Mouse (Mus musculus) layer of hippocampus, postnatal 14 days (tissue): ENCODE results near the gene Gpatch2. TPM values are rescaled to one million over a fixed set of nuclear protein-coding genes. Genes with fewer than 3 reads are reported as not detected.

Source experiments
- DNase-seq, 2 experiments: peaks; one replicate each; pipeline ENCODE4 v3.0.0; 2021 to 2022; ENCODE audit warnings: low spot score in 2 of 2, mixed read lengths in 1 of 2
- total RNA-seq, 2 experiments: library from RNA; stranded (reverse); gene quantifications; 2 replicates each; pipeline ENCODE4 v1.2.3; 2021

Gene Gpatch2
- total RNA-seq, 2 experiments from 2014 or later: 21.1 to 23.1 TPM

DNA sequence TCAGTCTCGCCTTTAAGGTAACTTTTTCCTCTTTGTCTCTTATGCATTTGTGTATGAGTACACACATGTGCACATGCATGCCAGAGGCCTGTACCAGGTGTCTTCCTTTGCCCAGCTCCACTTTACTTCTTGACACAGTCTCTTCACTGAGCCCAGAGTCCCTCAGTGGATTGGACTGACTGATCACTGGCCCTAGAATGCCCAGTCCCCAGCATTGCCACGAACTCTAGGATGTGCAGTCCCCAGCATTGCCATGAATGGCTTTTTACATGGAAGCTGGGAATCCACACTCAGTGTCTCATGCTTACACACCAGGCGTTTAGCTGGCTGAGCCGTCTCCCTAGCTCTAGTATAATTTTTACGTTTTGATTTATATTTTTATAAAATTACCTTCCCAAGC is 147.2 kb downstream of the Gpatch2 start:
- no peak for DNase-seq

DNA sequence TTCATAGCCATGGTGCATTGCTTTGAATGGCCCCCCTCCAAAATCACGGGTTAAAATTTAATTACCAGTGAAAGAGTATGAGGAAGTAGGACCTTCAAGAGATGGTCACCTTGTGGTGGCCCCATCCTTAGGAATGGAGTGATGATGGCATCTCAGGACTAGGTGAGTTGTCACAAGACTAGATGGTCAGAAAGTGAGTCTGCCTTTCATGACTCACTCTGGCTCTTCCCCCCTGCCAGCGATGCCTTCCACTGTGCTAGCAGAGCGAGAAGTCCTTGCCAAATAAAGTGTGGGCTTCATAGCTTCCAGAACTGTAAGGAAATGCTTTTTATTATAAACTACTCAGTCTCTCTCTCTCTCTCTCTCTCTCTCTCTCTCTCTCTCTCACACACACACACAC is 150.1 kb downstream of the Gpatch2 start:
- DNase-seq: no peak

DNA sequence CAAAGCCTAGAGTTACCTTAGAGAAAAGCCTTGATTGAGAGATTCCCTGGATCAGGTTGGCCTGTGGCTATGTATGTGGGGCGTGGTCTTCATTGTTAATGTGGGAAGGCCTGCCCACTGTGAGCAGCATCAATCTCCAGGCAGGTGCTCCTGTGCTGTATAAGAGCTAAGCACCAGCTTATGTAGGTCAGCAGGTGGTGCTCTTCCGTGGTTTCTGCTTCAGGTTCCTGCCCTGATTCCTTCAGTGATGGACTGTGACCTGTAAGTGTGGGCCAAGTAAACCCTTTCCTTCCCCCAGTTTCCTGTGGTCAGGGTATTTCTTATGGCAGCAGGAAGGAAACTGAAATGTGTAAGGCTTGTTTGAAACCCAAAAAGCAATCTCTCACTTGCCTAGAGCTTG is 151.5 kb downstream of the Gpatch2 start:
- DNase-seq: no peak

DNA sequence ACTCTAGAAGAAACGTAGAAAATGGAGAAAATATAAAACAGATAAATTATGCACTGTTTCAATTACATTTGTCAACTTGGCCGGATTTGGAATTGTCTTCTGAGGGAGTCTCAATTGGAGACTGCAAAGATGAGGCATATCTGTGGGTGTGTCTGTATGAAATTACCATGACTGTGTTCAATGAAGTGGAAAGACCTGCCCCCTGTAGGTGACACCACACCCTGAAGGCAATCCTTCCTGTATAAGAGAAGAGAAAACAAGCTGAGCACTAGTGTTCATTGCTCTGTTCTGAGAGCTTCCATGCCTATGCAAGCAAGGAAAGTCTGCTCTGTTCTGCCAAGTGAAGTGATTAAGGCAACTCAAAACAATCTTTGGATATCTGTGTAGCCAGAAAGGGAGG is 153.7 kb downstream of the Gpatch2 start:
- no peak for DNase-seq

DNA sequence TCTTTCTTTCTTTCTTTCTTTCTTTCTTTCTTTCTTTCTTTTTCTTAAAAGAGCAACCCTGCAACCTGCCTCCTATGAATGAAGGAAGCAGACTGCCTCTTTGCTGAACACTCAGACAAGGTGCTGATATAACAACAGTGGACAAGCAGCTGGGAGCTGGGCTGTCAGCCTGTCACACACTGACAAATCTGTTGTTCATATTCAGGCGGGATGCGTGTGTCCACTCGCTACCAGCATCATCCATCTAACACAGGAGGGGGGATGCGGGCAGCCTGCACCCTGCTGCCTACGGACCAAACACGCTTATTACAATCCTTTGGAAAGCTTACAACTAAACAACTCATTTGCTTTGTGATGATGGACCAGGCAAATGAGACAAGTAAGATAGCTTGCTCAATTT is 158.2 kb downstream of the Gpatch2 start:
- DNase-seq: no peak

DNA sequence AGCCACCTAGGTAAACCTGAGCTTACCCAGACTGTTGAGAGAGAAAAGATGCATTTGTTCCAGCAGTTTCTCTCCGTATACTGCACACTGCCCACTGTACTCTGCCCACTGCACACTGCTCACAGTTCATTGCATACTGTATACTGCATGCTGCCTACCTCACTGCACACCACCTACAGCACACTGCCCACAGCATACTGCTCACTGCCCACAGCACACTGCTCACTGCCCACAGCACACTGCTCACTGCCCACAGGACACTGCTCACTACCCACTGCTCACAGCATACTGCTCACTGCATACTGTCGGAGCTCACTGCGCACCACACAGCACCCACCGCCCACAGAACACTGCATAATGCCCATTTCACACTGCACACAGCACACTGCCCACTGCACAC is 159.1 kb downstream of the Gpatch2 start:
- no peak for DNase-seq

DNA sequence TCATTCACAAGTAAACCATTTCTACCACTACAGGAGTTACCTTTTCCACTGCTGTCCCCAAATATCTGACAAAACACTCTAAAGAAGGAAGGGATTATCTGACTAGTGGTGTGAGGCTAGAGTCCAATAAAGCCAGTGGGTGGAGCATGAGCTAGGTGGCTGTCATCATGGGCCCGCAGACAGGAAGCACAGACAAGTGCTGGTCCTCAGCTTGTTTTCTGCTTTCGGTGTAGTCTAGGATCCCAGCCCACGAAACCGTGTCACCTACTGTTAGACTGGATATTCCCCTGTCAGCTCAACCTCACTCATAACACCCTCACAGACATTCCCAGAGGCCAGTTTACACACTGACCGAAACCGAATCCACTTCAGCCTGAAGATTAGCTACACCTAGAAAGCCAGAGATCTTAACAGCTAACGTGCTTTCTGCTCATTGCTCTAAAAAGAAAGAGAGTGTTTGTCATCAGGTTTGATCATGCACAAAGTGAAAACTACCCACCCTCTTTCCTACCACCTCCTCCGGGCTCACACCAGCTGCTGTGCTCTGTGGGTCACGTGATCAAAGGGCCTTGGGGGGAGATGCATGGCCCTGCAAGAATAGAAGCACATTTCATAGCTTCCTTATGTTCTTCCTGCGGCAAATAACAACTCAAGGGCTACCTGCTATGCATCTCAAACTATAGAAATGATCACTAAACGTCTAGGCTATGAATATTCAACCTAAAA is 161.8 kb downstream of the Gpatch2 start:
- DNase-seq: no peak

DNA sequence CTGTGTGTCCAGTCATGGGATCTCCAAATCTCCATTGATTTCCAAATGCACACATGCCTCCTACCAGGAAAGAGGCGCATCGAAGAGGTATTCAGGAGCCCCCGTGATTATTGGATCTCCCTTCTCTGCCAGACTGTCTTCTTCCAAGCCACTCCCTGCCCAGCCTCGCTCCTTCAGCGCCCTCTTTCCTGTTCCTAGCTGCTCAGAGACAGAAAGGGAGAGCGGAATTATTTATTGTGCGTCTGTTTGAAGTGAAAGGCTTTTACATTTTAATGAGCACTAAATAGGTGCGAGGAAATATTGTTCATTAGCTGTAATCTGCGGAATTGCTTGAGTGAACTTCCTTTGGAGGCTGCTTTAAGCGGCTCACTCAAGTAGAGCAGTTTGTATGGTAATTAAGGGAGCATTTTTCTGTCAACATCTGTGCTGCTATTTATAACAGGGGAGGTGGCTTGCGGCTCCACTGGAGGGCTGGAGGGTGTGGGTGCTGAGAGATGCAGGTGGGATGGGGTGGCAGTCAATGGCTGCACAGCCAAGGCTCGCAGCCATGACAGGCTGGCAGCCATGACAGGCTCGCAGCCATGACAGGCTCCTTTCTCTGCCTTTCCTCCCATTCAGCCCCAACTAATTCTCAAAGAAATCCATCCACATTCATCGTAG is 162.7 kb downstream of the Gpatch2 start:
- DNase-seq: no peak

DNA sequence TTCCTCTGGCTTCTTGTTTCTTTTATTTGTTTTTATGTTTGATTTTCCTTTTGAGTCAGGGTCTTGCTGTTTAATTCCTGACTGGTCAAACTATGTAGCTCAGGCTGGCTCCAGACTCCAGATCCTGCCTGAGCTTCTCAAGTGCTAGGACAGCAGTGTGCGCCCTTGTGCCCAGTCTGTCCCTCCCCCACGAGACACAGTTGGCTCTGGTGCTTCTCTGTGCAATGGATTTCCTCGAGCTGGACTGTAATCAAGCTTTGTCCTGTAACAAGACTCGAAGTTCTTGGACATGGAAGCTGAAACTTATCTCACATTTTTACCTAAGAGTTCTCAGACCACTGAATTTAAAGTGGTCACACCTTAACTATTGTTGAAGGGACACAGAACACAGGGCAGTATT is 174.2 kb downstream of the Gpatch2 start:
- DNase-seq: no peak

DNA sequence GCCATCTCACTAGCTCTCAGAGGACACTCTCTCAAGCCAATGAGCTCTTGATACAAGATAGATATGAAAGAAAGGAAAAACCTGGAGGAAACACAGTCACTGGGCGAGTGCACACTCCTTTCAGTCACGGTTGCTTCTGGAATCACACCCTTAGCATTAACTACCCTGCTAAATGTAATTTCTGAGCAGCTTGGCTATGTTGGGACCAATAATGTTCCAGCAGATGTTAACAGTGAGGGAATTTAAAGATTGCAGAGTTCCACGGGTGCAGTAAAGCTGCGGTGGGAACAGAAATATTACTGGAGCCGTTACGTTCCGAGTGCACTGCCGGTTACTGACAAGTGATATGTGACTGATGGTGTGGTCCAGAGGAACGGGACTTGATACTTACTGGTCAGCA is 185.5 kb downstream of the Gpatch2 start:
- no peak for DNase-seq

Other genes starting within 250 kb of the Gpatch2 start
- gene D1Pas1, start 248.1 kb upstream of the Gpatch2 start, total RNA-seq: not detected
- 1 to 10 TPM in 1 of 2 experiments, under 1 TPM in 1; 0.76 to 1.4 TPM for gene Spata17, start within 50 bp of the Gpatch2 start, total RNA-seq